Mouse (Mus musculus) liver, embryonic 12.5 days (tissue): ENCODE results near the gene Gm14214. TPM values are rescaled to one million over a fixed set of nuclear protein-coding genes. Genes with fewer than 3 reads are reported as not detected.

Source experiments
- ATAC-seq: fragments of 200-750 bp; cut with Nextera tagmentation; 2 replicates; pipeline ENCODE4 v1.8.0; 2017; ENCODE audit warnings: moderate number of reproducible peaks, mild to moderate bottlenecking, moderate library complexity
- H3K27ac ChIP-seq: fragments of 300-500 bp; sonication (generic); 2 replicates; pipeline ENCODE4 v1.5.1; 2016; ENCODE audit warnings: mild to moderate bottlenecking
- H3K27me3 ChIP-seq: fragments of 300-500 bp; sonication (generic); replicated peaks from 2 replicates; pipeline ENCODE4 v1.6.1; 2016; ENCODE audit warnings: mild to moderate bottlenecking, moderate library complexity
- H3K36me3 ChIP-seq: fragments of 300-500 bp; sonication (generic); 2 replicates; pipeline ENCODE4 v1.6.1; 2016; ENCODE audit warnings: mild to moderate bottlenecking, moderate library complexity
- H3K4me1 ChIP-seq: fragments of 300-500 bp; sonication (generic); 2 replicates; pipeline ENCODE4 v1.6.1; 2016
- H3K4me2 ChIP-seq: fragments of 300-500 bp; sonication (generic); 2 replicates; pipeline ENCODE4 v1.6.1; 2016; ENCODE audit warnings: mild to moderate bottlenecking, moderate library complexity
- H3K4me3 ChIP-seq: fragments of 300-500 bp; sonication (generic); 2 replicates; pipeline ENCODE4 v1.5.1; 2016; ENCODE audit warnings: mild to moderate bottlenecking, moderate library complexity
- H3K9ac ChIP-seq: fragments of 300-500 bp; sonication (generic); 2 replicates; pipeline ENCODE4 v1.6.1; 2016; ENCODE audit warnings: mild to moderate bottlenecking, moderate library complexity
- H3K9me3 ChIP-seq: fragments of 300-500 bp; sonication (generic); replicated peaks from 2 replicates; pipeline ENCODE4 v1.6.1; 2016; ENCODE audit warnings: mild to moderate bottlenecking, moderate library complexity
- WGBS: fragments of 180-500 bp; shearing (Covaris S2); methylation state at CpG from one replicate; pipeline ENCODE4 v1.1.7; 2016; ENCODE audit not compliant: insufficient replicate concordance; 5-methylcytosine and 5-hydroxymethylcytosine counted together
- polyA plus RNA-seq: library from polyadenylated mRNA; unstranded; fragments of >200 nt; fragmentation: Nextera tagmentation; extraction: Ambion mirVana; gene quantifications from 2 replicates; pipeline ENCODE4 v1.2.1, GENCODE M21; 2016

Gm14214 gene
- not detected in 2 replicates for polyA plus RNA-seq

DNA sequence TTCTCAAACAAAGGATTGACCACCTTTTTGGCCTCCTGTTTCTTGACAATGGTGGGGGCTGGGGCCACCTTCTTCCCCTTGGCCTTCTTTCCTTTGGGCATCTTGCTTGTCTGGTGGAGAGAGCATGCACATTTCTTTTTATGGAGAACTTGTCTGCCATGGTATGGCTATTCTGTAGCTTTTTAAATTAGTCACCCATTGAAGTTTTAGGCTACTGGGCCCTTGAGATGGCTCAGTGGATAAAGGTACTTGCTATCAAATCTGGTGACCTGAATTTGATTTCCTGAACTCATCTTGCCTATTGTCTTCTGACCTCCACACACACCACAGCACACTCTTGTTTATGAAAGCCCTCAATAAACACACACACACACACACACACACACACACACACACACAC lies at the start of gene Gm14214:
Gene Gm14214 (minus strand): TSS at position 101 of the 400 bp plus-strand sequence.
- no peaks in the 10 kb centered on the region for H3K36me3 ChIP-seq
- peaks cover 30% of the 10 kb centered on the region for H3K4me1 ChIP-seq
- H3K27me3 ChIP-seq = no peaks in the 10 kb centered on the region
- no peak within 1 kb of the TSS for H3K4me2 ChIP-seq
- H3K9me3 ChIP-seq = no peaks in the 10 kb centered on the region; the same call in 1 of the 2 replicates
- no peak within 1 kb of the TSS for H3K9ac ChIP-seq
- H3K4me3 ChIP-seq = no peak within 1 kb of the TSS
- no peak within 1 kb of the TSS for H3K27ac ChIP-seq
- ATAC-seq = no peak

DNA sequence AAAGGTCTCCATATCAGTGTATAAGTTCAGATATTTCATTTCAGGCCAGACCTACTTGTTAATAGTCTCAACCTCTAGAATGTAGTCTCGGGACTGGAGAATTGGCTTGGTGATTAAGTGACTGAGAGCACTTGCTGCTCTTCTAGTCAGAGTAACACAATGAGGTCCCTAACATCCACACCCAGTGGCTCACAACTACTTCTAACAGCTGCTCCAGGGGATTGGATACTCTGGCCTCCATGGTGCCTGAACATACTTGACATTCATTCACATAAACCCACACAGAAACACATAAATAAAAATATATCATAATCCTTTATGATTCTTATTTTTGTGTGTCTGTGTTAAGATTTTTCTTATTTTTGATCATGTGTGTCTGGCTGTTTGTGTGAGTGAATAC lies 48.8 kb upstream of the Gm14214 start:
- Histone ChIP-seq H3K27ac (no peak overlapping the region), H3K9me3 (no peaks in the 10 kb centered on the region), H3K4me3 (no peak overlapping the region), H3K27me3 (no peaks in the 10 kb centered on the region), H3K9ac (no peak overlapping the region), H3K4me2 (no peak overlapping the region), H3K36me3 (peaks cover 25% of the 10 kb centered on the region), H3K4me1 (peaks cover 60% of the 10 kb centered on the region)
- no peak for ATAC-seq
- WGBS = 61% methylated on average over 1 of the region's 1 CpGs

DNA sequence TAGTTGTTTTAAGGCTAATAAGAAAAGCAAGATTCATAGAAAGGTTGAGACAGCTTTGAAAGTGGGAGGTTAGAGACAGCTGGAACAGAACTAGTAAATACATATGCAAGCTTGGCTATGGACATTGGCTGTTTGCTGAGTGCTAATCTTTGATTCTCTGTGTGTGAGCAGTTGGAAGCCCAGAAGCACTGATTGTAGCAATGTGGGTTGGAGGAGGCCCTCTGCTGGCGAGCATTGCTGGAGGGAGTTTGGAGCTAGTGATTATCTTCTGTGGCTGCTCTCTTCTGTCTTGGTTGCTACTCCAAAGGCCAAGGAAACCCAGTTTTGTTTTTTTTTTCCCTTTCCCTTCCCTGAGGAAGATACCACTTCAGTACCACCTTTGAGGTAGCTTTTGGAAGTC lies 48.0 kb upstream of the Gm14214 start:
- Histone ChIP-seq H3K27ac (no peak overlapping the region), H3K9ac (no peak overlapping the region), H3K4me1 (peaks cover 64% of the 10 kb centered on the region), H3K36me3 (peaks cover 21% of the 10 kb centered on the region), H3K27me3 (no peaks in the 10 kb centered on the region), H3K9me3 (no peaks in the 10 kb centered on the region), H3K4me3 (no peak overlapping the region), H3K4me2 (no peak overlapping the region)
- 16% methylated on average over 1 of the region's 1 CpGs for WGBS
- ATAC-seq = no peak

DNA sequence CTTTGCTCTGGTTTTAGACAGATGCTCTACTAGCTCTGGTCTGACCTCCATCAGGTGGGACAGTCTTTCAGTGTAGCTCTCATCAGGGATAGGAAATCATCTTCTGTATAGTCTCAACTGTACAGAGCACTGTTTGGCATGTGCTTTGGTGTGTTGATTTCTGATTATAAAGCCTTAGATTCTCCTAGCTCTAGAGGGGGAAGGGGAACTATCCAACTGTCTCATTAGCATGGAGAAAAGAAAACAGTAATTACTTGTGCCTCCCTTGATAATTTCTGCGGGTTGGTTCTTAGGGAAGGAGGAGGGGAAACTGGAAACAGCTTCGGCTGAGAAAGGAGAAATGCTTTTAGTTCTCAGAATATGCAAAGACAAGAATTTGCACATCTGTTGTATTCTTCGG lies 47.3 kb upstream of the Gm14214 start:
- no peak overlapping the region for H3K4me2 ChIP-seq
- H3K27me3 ChIP-seq = no peaks in the 10 kb centered on the region
- H3K36me3 ChIP-seq = peaks cover 14% of the 10 kb centered on the region
- no peak overlapping the region for H3K27ac ChIP-seq
- WGBS = 63% methylated on average over 3 of the region's 3 CpGs
- H3K9me3 ChIP-seq = no peaks in the 10 kb centered on the region
- ATAC-seq = no peak
- peaks cover 66% of the 10 kb centered on the region for H3K4me1 ChIP-seq
- no peak overlapping the region for H3K9ac ChIP-seq
- H3K4me3 ChIP-seq = no peak overlapping the region

DNA sequence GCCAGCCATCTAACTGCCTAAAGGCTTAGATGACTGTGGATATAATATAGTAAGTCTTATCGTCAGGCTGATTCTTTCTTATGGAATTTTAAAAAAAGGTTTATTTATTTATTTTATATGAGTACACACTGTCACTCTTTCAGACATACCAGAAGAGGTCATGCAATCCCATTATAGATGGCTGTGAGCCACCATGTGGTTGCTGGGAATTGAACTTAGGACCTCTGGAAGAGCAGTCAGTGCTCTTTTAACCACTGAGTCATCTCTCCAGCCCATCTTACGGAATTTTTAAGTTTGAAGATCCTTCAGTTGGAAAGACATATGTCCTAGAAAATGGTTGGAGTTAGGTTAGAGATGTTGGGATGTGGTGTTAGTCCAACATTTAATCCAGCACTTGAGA lies 43.6 kb upstream of the Gm14214 start:
- Histone ChIP-seq H3K27me3 (no peaks in the 10 kb centered on the region), H3K9me3 (no peaks in the 10 kb centered on the region), H3K4me2 (no peak overlapping the region), H3K4me3 (no peak overlapping the region), H3K4me1 (peaks cover 59% of the 10 kb centered on the region), H3K27ac (no peak overlapping the region), H3K9ac (no peak overlapping the region), H3K36me3 (peaks cover 13% of the 10 kb centered on the region)
- ATAC-seq = no peak
- WGBS = 89% methylated on average over 2 of the region's 2 CpGs

DNA sequence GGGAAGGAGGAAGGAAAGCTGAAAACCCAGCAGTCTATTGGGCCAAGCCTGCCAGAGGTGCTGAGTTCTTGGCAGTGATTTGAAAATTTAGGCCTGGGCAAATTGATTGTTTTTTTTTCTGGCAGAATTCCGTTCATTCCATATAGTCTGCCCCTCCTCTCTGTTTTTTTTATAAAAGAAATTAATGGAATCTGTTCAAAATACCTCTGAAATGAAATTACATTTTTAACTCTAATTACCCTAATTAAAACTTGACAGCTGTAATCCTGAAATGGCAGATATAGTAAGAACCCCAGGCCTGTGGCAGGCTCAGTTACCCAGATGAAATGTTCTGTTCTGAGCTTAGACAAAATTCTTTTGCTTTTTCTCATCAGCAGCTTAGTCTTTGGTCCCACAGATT lies 41.0 kb upstream of the Gm14214 start:
- Histone ChIP-seq H3K27ac (no peak overlapping the region), H3K4me3 (no peak overlapping the region), H3K27me3 (no peaks in the 10 kb centered on the region), H3K9ac (no peak overlapping the region), H3K36me3 (peaks cover 23% of the 10 kb centered on the region), H3K4me1 (peaks cover 56% of the 10 kb centered on the region), H3K9me3 (no peaks in the 10 kb centered on the region), H3K4me2 (no peak overlapping the region)
- no peak for ATAC-seq
- WGBS = 83% methylated on average over 1 of the region's 1 CpGs

DNA sequence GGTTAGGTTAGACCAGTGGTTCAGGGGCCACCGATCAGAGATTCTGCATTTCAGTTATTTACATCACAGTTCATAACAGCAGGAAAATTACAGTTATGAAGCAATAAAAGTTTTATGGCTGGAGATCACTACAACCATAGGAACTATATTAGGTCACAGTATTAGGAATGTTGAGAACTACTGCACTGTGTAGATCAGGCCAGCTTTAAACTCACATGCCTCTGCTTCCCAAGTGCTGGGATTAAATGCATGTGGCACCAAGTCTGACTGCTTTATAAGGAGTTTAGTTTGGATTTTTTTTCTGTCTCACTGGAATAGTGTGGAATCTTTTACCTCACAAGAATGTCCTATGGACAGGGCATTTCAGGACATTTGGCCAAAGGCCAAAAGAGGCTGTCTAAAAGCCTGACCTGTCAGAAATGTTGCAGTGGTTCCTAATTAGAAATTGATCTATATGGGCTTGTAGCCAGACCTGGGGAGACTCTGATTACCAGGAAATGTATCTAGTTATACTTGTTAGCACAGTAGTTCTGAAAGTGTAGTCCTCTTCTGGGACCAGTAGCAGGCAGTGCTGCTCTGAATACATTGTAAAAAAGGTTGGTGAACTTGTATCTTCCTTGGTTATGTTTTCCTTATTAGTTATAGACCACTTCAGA lies 39.4 kb upstream of the Gm14214 start:
- Histone ChIP-seq H3K4me1 (peaks cover 59% of the 10 kb centered on the region), H3K9ac (no peak overlapping the region), H3K27ac (no peak overlapping the region), H3K9me3 (no peaks in the 10 kb centered on the region), H3K36me3 (peaks cover 21% of the 10 kb centered on the region), H3K4me2 (no peak overlapping the region), H3K4me3 (no peak overlapping the region), H3K27me3 (no peaks in the 10 kb centered on the region)
- WGBS = 92% methylated on average over 1 of the region's 1 CpGs
- no peak for ATAC-seq

DNA sequence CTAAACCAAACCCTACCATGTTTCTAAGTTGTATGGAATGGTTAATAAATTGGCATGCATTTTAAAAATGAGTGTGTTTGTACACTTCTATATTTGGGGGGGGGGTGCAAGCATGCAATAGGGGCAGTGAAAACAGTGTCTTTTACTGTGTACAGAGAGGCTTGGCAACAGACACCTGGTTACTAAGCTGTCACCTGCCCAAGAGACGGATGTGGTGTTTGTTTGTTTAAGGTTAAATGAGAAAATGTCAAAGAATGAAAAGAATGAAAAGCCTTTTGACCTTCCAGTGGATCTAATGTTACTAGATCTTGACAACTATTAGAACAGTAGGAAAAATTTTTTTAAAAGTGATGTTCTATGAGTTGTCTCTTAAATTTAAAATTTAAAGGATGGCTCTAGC lies 37.9 kb upstream of the Gm14214 start:
- no peak for ATAC-seq
- no peak overlapping the region for H3K4me2 ChIP-seq
- no peak overlapping the region for H3K27ac ChIP-seq
- H3K36me3 ChIP-seq = peaks cover 21% of the 10 kb centered on the region
- H3K9ac ChIP-seq = no peak overlapping the region
- no peaks in the 10 kb centered on the region for H3K9me3 ChIP-seq
- peaks cover 68% of the 10 kb centered on the region for H3K4me1 ChIP-seq
- H3K4me3 ChIP-seq = no peak overlapping the region
- WGBS = 80% methylated on average over 1 of the region's 1 CpGs
- no peaks in the 10 kb centered on the region for H3K27me3 ChIP-seq

DNA sequence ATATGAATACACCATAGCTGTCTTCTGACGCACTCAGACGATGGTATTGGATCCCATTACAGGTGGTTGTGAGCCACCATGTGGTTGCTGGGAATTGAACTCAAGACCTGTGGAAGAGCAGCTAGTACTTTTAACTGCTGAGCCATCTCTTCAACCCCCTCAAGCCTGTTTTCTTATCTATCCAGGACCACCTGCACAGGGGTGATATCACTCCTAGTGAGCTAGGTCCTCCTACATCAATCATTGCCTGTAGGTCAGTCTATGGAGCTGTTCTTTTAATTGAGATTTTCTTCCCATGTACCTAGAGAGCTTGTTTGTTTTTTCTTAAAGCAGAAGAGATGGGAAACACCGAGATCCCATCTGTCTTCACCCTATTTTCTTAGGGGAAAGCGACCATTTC lies 34.0 kb upstream of the Gm14214 start:
- H3K4me3 ChIP-seq = no peak overlapping the region
- H3K9ac ChIP-seq = 0 out of 2 replicates have a peak overlapping the region, but pooled peaks have one; percentile 18
- H3K27me3 ChIP-seq = no peaks in the 10 kb centered on the region
- H3K4me1 ChIP-seq = peaks cover 81% of the 10 kb centered on the region
- WGBS = 47% methylated on average over 4 of the region's 4 CpGs
- peak overlapping the region; percentile 15; the same call in 1 of the 2 replicates for H3K4me2 ChIP-seq
- peaks cover 27% of the 10 kb centered on the region for H3K36me3 ChIP-seq
- peak; percentile 85 for ATAC-seq
- H3K9me3 ChIP-seq = no peaks in the 10 kb centered on the region
- no peak overlapping the region for H3K27ac ChIP-seq

DNA sequence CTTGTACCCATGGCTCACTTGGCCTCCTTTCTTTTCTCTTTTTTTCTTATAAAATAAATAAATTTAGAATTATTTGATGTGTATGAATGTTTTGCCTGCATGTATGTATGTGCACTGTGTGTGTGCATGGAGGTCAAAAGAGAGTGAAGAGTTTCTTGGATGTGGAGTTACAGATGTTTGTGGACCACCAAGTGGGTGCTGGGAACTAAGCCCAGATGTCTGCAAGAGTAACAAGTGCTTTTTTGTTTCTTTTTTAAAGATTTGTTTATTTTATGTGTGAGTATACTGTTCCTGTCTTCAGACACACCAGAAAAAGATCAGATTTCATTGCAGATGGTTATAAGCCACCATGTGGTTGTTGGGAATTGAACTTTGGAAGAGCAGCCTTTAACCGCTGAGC lies 33.5 kb upstream of the Gm14214 start:
- Histone ChIP-seq H3K27ac (no peak overlapping the region), H3K4me3 (no peak overlapping the region), H3K4me2 (peak overlapping the region; percentile 15), H3K27me3 (no peaks in the 10 kb centered on the region), H3K36me3 (peaks cover 27% of the 10 kb centered on the region), H3K9me3 (no peaks in the 10 kb centered on the region), H3K4me1 (peaks cover 79% of the 10 kb centered on the region), H3K9ac (no peak overlapping the region)
- 86% methylated on average over 1 of the region's 1 CpGs for WGBS
- ATAC-seq = no peak

DNA sequence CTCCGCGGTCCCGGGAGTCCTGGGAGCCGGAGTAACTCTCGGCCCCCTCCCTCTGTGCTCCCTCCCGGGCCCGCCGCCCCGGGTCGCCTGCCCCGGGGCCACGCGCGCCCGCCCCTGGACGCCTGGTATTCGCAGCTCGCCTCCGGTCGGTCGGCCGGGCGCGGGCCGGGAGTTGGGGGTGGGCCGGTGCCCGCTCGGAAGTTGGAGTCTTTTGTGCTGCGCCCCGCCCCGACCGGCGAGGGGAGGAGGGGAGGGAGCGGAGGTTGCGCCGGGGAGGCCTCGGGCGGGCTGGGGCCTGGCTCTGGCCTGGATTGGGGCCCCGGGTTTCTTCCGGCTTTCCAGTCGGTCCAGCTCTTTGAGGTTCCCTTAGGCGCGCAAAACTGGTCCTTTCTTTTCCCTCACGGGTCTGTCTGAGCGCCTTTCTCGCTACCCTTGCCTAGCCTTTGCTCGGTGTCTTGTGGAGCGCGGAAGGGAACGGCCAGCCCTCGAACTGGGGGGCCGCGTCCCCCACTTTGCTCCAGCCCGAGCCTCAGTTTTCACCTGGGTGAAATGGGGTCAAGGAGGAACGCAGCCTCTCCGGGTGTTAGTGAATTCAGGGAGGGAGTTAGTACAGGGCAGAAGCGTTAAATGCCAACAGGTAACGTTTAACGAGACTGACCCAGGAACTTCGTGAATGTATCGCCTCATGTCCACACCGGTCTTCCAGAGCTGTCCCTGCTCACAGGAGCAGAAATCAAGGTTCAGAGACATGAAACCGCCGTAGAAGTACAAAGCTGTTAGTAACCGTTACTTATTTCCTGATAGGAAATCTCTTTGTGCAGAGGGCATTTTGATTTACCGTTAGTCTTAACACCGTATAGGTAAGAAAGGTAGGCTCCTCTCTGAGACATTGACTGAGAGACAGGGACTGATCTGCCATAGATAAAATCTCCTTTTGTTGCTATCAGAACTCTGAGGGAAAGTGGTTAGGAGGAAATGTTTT lies 22.1 kb upstream of the Gm14214 start:
- under 1% methylated on average over 66 of the region's 67 CpGs for WGBS
- peaks cover 78% of the 10 kb centered on the region for H3K4me1 ChIP-seq

More for the DNA sequence above, 22.1 kb upstream of the Gm14214 start:
- peaks cover 38% of the 10 kb centered on the region for H3K36me3 ChIP-seq
- peak overlapping the region; percentile 99 for H3K9ac ChIP-seq
- peak overlapping the region; percentile 97 for H3K4me3 ChIP-seq
- H3K4me2 ChIP-seq = peak overlapping the region; percentile 81
- H3K27me3 ChIP-seq = no peaks in the 10 kb centered on the region
- H3K27ac ChIP-seq = peak overlapping the region; percentile 94
- peak; percentile 27 for ATAC-seq
- no peaks in the 10 kb centered on the region for H3K9me3 ChIP-seq
